In the genomic region with DNA sequence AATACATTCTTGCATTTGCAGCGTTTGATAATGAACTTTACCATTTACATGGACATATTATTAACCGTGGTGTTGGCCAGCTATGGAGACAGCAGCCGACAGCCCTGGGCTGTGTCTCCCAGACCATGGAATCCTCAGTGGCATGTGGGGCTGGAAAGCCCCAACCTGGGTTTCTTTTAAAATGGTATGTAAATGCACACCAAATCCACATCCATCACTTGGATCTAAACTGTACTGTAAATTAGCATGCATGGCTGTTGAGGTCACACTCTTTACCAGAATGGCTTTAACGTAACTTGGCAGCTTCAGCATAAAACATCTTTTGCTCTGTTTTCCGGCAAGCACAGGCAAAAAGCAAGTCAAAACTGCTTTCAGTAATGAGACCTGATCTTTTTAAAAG, we compare ENCODE assay signal across 28 mouse cellular contexts.
DNase-seq lines count a peak whose midpoint lies in the region; ATAC-seq lines count a peak whose summit lies in the region.
"Had no signal": no experiment of that assay in that cellular context is flagged by ENCODE, and none has a peak within 500 bp of the region (broad histone marks: within the 10 kb centered on the region; RNA-seq: fewer than 3 reads in every experiment).

No protein-coding gene starts in this region.

- 41% methylated on average over 5 of the region's 5 CpGs for WGBS in embryonic facial prominence, embryonic 13.5 days
- WGBS in embryonic facial prominence, embryonic 10.5 days: 81% methylated on average over 5 of the region's 5 CpGs
- WGBS in limb, embryonic 13.5 days: 64% methylated on average over 5 of the region's 5 CpGs
- 90% methylated on average over 5 of the region's 5 CpGs for WGBS in limb, embryonic 10.5 days
- 57% methylated on average over 5 of the region's 5 CpGs for WGBS in intestine, embryonic 15.5 days
- WGBS in stomach, embryonic 16.5 days: 62% methylated on average over 5 of the region's 5 CpGs
- WGBS in liver, embryonic 12.5 days (ENCODE audit: insufficient replicate concordance): 72% methylated on average over 5 of the region's 5 CpGs

- H3K27me3 ChIP-seq in embryonic facial prominence, embryonic 13.5 days: no peaks in the 10 kb centered on the region
- no peaks in the 10 kb centered on the region for H3K27me3 ChIP-seq in embryonic facial prominence, embryonic 10.5 days (replicated peaks; ENCODE audit: low read depth, poor library complexity, severe bottlenecking)
- H3K27me3 ChIP-seq in limb, embryonic 13.5 days: no peaks in the 10 kb centered on the region
- H3K27me3 ChIP-seq in limb, embryonic 10.5 days (ENCODE audit: low read depth, poor library complexity, severe bottlenecking): no peaks in the 10 kb centered on the region
- H3K27me3 ChIP-seq in intestine, embryonic 15.5 days (replicated peaks): no peaks in the 10 kb centered on the region
- H3K27me3 ChIP-seq in stomach, embryonic 16.5 days (ENCODE audit: control insufficient read depth, insufficient read depth, low read length): no peaks in the 10 kb centered on the region
- H3K27me3 ChIP-seq in liver, embryonic 12.5 days (replicated peaks): no peaks in the 10 kb centered on the region
- H3K27me3 ChIP-seq: heart, embryonic 13.5 days had no signal

- intact Hi-C loops in left cerebral cortex, postnatal 25 days (cut with DNase I): no loop called here

- H3K27ac ChIP-seq in embryonic facial prominence, embryonic 13.5 days: peak overlapping the region; percentile 39; the same call in 1 of the 2 replicates
- H3K27ac ChIP-seq in embryonic facial prominence, embryonic 10.5 days (replicated peaks): no peak overlapping the region
- peak overlapping the region; percentile 55 for H3K27ac ChIP-seq in limb, embryonic 13.5 days
- H3K27ac ChIP-seq in limb, embryonic 10.5 days: no peak overlapping the region
- no peak overlapping the region for H3K27ac ChIP-seq in intestine, embryonic 15.5 days
- H3K27ac ChIP-seq in stomach, embryonic 16.5 days (ENCODE audit: low read length): peak overlapping the region; percentile 46
- no peak overlapping the region for H3K27ac ChIP-seq in liver, embryonic 12.5 days
- H3K27ac ChIP-seq: forebrain, embryonic 10.5 days; gastrocnemius, adult 2 months; heart, embryonic 10.5 days; heart, embryonic 13.5 days; hindbrain, embryonic 14.5 days; hindbrain, postnatal 0 days had no signal

- no peaks in the 10 kb centered on the region for H3K36me3 ChIP-seq in embryonic facial prominence, embryonic 13.5 days
- peaks cover 16% of the 10 kb centered on the region for H3K36me3 ChIP-seq in embryonic facial prominence, embryonic 10.5 days (replicated peaks)
- H3K36me3 ChIP-seq in limb, embryonic 13.5 days: peaks cover 7% of the 10 kb centered on the region; the same call in 1 of the 2 replicates
- peaks cover 21% of the 10 kb centered on the region for H3K36me3 ChIP-seq in limb, embryonic 10.5 days
- no peaks in the 10 kb centered on the region for H3K36me3 ChIP-seq in intestine, embryonic 15.5 days
- H3K36me3 ChIP-seq in stomach, embryonic 16.5 days (ENCODE audit: control insufficient read depth, insufficient read depth, low read length): no peaks in the 10 kb centered on the region
- no peaks in the 10 kb centered on the region for H3K36me3 ChIP-seq in liver, embryonic 12.5 days
- H3K36me3 ChIP-seq: heart, embryonic 13.5 days had no signal

- DNase-seq in embryonic facial prominence, embryonic 10.5 days (ENCODE audit: low spot score): no peak
- no peak for DNase-seq in limb, embryonic 10.5 days (ENCODE audit: low spot score)
- no peak for DNase-seq in left cerebral cortex, postnatal 25 days (ENCODE audit: low spot score in 2 of 2)
- DNase-seq: adrenal gland, adult 8-10 months; adrenal gland, postnatal 25 days; cerebellum, adult 11-12 months; cerebellum, adult 8-10 months; cerebellum, postnatal 10 days; cerebellum, postnatal 36 days; embryo, embryonic 11 days; forebrain, postnatal 0 days; gastrocnemius, adult 2 months; gastrocnemius, postnatal 14 days; heart, adult 18-20 months; heart, postnatal 14 days; heart, postnatal 4 days had no signal

- no peak overlapping the region for H3K4me2 ChIP-seq in embryonic facial prominence, embryonic 13.5 days
- no peak overlapping the region for H3K4me2 ChIP-seq in limb, embryonic 13.5 days (replicated peaks)
- no peak overlapping the region for H3K4me2 ChIP-seq in intestine, embryonic 15.5 days (replicated peaks)
- H3K4me2 ChIP-seq in stomach, embryonic 16.5 days (ENCODE audit: low read depth, low read length): no peak overlapping the region
- H3K4me2 ChIP-seq in liver, embryonic 12.5 days: no peak overlapping the region
- H3K4me2 ChIP-seq: heart, embryonic 13.5 days; hindbrain, embryonic 14.5 days had no signal

- H3K9ac ChIP-seq in embryonic facial prominence, embryonic 13.5 days: no peak overlapping the region
- H3K9ac ChIP-seq in limb, embryonic 13.5 days: no peak overlapping the region
- H3K9ac ChIP-seq in intestine, embryonic 15.5 days: no peak overlapping the region
- H3K9ac ChIP-seq in stomach, embryonic 16.5 days (ENCODE audit: low read length): no peak overlapping the region
- no peak overlapping the region for H3K9ac ChIP-seq in liver, embryonic 12.5 days
- H3K9ac ChIP-seq: forebrain, postnatal 0 days; heart, embryonic 13.5 days; hindbrain, embryonic 14.5 days had no signal

- peaks cover 41% of the 10 kb centered on the region for H3K4me1 ChIP-seq in embryonic facial prominence, embryonic 13.5 days
- peaks cover 38% of the 10 kb centered on the region for H3K4me1 ChIP-seq in embryonic facial prominence, embryonic 10.5 days
- peaks cover 37% of the 10 kb centered on the region for H3K4me1 ChIP-seq in limb, embryonic 13.5 days
- H3K4me1 ChIP-seq in limb, embryonic 10.5 days: peaks cover 17% of the 10 kb centered on the region; the same call in 1 of the 2 replicates
- 0 out of 2 replicates have a peak, but pooled peaks cover 2% of the 10 kb centered on the region for H3K4me1 ChIP-seq in intestine, embryonic 15.5 days (replicated peaks)
- H3K4me1 ChIP-seq in stomach, embryonic 16.5 days (ENCODE audit: control insufficient read depth, insufficient read depth, low read length): peaks cover 7% of the 10 kb centered on the region; the same call in 1 of the 2 replicates
- no peaks in the 10 kb centered on the region for H3K4me1 ChIP-seq in liver, embryonic 12.5 days
- H3K4me1 ChIP-seq: heart, embryonic 10.5 days; heart, embryonic 13.5 days had no signal

- no peak overlapping the region for H3K4me3 ChIP-seq in embryonic facial prominence, embryonic 13.5 days
- H3K4me3 ChIP-seq in embryonic facial prominence, embryonic 10.5 days: no peak overlapping the region
- no peak overlapping the region for H3K4me3 ChIP-seq in limb, embryonic 13.5 days
- no peak overlapping the region for H3K4me3 ChIP-seq in limb, embryonic 10.5 days
- no peak overlapping the region for H3K4me3 ChIP-seq in intestine, embryonic 15.5 days (replicated peaks)
- H3K4me3 ChIP-seq in stomach, embryonic 16.5 days (replicated peaks; ENCODE audit: low read length): no peak overlapping the region
- no peak overlapping the region for H3K4me3 ChIP-seq in liver, embryonic 12.5 days
- H3K4me3 ChIP-seq: forebrain, embryonic 10.5 days; gastrocnemius, adult 2 months; heart, embryonic 10.5 days; heart, embryonic 13.5 days had no signal

- ATAC-seq in embryonic facial prominence, embryonic 13.5 days (ENCODE audit: insufficient number of reproducible peaks, insufficient read depth, low FRiP score, low TSS enrichment, low read depth): no peak
- no peak for ATAC-seq in limb, embryonic 13.5 days (ENCODE audit: low FRiP score, low read depth)
- 0 out of 2 replicates have a peak, but pooled peaks have one; percentile 39 for ATAC-seq in intestine, embryonic 15.5 days
- ATAC-seq in stomach, embryonic 16.5 days (ENCODE audit: insufficient read depth, low FRiP score): peak; percentile 50; the same call in 1 of the 2 replicates
- ATAC-seq in liver, embryonic 12.5 days: no peak
- ATAC-seq: activated CD4-positive, CD25-positive, alpha-beta regulatory T cell, adult 4 months; forebrain, embryonic 14.5 days; forebrain, postnatal 0 days; hindbrain, postnatal 0 days had no signal

- no peaks in the 10 kb centered on the region for H3K9me3 ChIP-seq in embryonic facial prominence, embryonic 13.5 days
- no peaks in the 10 kb centered on the region for H3K9me3 ChIP-seq in embryonic facial prominence, embryonic 10.5 days
- no peaks in the 10 kb centered on the region for H3K9me3 ChIP-seq in limb, embryonic 13.5 days
- H3K9me3 ChIP-seq in limb, embryonic 10.5 days (replicated peaks): no peaks in the 10 kb centered on the region
- H3K9me3 ChIP-seq in intestine, embryonic 15.5 days: no peaks in the 10 kb centered on the region
- no peaks in the 10 kb centered on the region for H3K9me3 ChIP-seq in stomach, embryonic 16.5 days (replicated peaks; ENCODE audit: control insufficient read depth, low read length)
- no peaks in the 10 kb centered on the region for H3K9me3 ChIP-seq in liver, embryonic 12.5 days (replicated peaks)
- H3K9me3 ChIP-seq: forebrain, embryonic 10.5 days; heart, embryonic 10.5 days; heart, embryonic 13.5 days had no signal

Comparison
In these comparisons a context has a peak if more than half of its experiments do, and no peak if none do; other contexts are left out.
1. H3K27ac ChIP-seq: peak in embryonic facial prominence, embryonic 13.5 days (single experiment), limb, embryonic 13.5 days (single experiment) and stomach, embryonic 16.5 days (single experiment); none in embryonic facial prominence, embryonic 10.5 days (single experiment), limb, embryonic 10.5 days (single experiment), intestine, embryonic 15.5 days (single experiment) and liver, embryonic 12.5 days (single experiment).
2. ATAC-seq: peak in intestine, embryonic 15.5 days (single experiment) and stomach, embryonic 16.5 days (single experiment); none in embryonic facial prominence, embryonic 13.5 days (single experiment), limb, embryonic 13.5 days (single experiment) and liver, embryonic 12.5 days (single experiment).